Mouse (Mus musculus): ENCODE results near the gene Napb.

GRCm38 (mm10) chr2:148706409-148707201 lies 25.7 kb downstream of the Napb start:
- TF ChIP-seq CHD2 (IDR thresholded peaks at IDR 0.05; ENCODE audit: low read depth, low read length) (no peak), ZNF384 (IDR thresholded peaks at IDR 0.05; ENCODE audit: low read depth, low read length) (no peak), HCFC1 (IDR thresholded peaks at IDR 0.05; ENCODE audit: borderline replicate concordance, insufficient read depth, low read length) (no peak)
